Mouse (Mus musculus): Measurements from ENCODE around the gene Plxnb3. TPM values are rescaled to one million over a fixed set of nuclear protein-coding genes. Genes with fewer than 3 reads are reported as not detected.

Plxnb3 gene
- total RNA-seq, 2 experiments from 2014 or later: 0.57 TPM; not detected in 1

GRCm38 (mm10) chrX:73774802-73775483, 18.1 kb downstream of the Plxnb3 start:
- ATAC-seq (replicated peaks; ENCODE audit: poor library complexity, severe bottlenecking): no peak

GRCm38 (mm10) chrX:73782227-73782626, 25.3 kb downstream of the Plxnb3 start:
- ATAC-seq (replicated peaks; ENCODE audit: poor library complexity, severe bottlenecking): no peak

GRCm38 (mm10) chrX:73785666-73786065, 28.8 kb downstream of the Plxnb3 start:
- ATAC-seq (replicated peaks; ENCODE audit: poor library complexity, severe bottlenecking): no peak

GRCm38 (mm10) chrX:73786364-73787224, 29.7 kb downstream of the Plxnb3 start, which contains the start of the genes Idh3g and Ssr4:
Idh3g (minus strand) TSS chrX:73786897.
Ssr4 (plus strand) TSS chrX:73787028.
- ATAC-seq (replicated peaks; ENCODE audit: poor library complexity, severe bottlenecking): peak; percentile 88

GRCm38 (mm10) chrX:73787225-73787558, 30.3 kb downstream of the Plxnb3 start:
- no peak; the same call in 1 of the 2 replicates for ATAC-seq (replicated peaks; ENCODE audit: poor library complexity, severe bottlenecking)

GRCm38 (mm10) chrX:73788501-73788900, 31.6 kb downstream of the Plxnb3 start:
- ATAC-seq (replicated peaks; ENCODE audit: poor library complexity, severe bottlenecking): no peak

GRCm38 (mm10) chrX:73793039-73793438, 36.1 kb downstream of the Plxnb3 start:
- ATAC-seq (replicated peaks; ENCODE audit: poor library complexity, severe bottlenecking): no peak

GRCm38 (mm10) chrX:73793505-73793904, 36.6 kb downstream of the Plxnb3 start:
- no peak for ATAC-seq (replicated peaks; ENCODE audit: poor library complexity, severe bottlenecking)

- no peak for ATAC-seq (replicated peaks; ENCODE audit: poor library complexity, severe bottlenecking)
Measured at GRCm38 (mm10) chrX:73797511-73797910, 40.6 kb downstream of the Plxnb3 start.

- peak; percentile 94 for ATAC-seq (replicated peaks; ENCODE audit: poor library complexity, severe bottlenecking)
Measured at GRCm38 (mm10) chrX:73798502-73798901, 41.6 kb downstream of the Plxnb3 start.

- no peak for ATAC-seq (replicated peaks; ENCODE audit: poor library complexity, severe bottlenecking)
Measured at GRCm38 (mm10) chrX:73805814-73806213, 48.9 kb downstream of the Plxnb3 start.

- no peak for ATAC-seq (replicated peaks; ENCODE audit: poor library complexity, severe bottlenecking)
Measured at GRCm38 (mm10) chrX:73815072-73815471, 58.2 kb downstream of the Plxnb3 start.

- peak; percentile 95 for ATAC-seq (replicated peaks; ENCODE audit: poor library complexity, severe bottlenecking)
Measured at GRCm38 (mm10) chrX:73816596-73817314, 59.9 kb downstream of the Plxnb3 start.

Other genes starting within 250 kb of the Plxnb3 start
- 0.26 and 0.41 TPM in 2 replicates for gene Dusp9, start 117.7 kb upstream of the Plxnb3 start, total RNA-seq (2014; fragmentation: Nextera tagmentation)
- 0.30 and 0.88 TPM in 2 replicates for gene Dusp9, start 117.7 kb upstream of the Plxnb3 start, total RNA-seq (2017)
- 2.5 TPM in 1 of 2 replicates, not detected in the other for gene Pnck, start 97.0 kb upstream of the Plxnb3 start, total RNA-seq (2014; fragmentation: Nextera tagmentation)
- not detected in 2 replicates for gene Pnck, start 97.0 kb upstream of the Plxnb3 start, total RNA-seq (2017)
- 1.1 TPM in 1 of 2 replicates, not detected in the other for gene Slc6a8, start 83.9 kb upstream of the Plxnb3 start, total RNA-seq (2014; fragmentation: Nextera tagmentation)
- not detected in 2 replicates for gene Slc6a8, start 83.9 kb upstream of the Plxnb3 start, total RNA-seq (2017)
- 127 and 157 TPM in 2 replicates for gene Bcap31, start 40.9 kb upstream of the Plxnb3 start, total RNA-seq (2014; fragmentation: Nextera tagmentation)
- 255 and 292 TPM in 2 replicates for gene Bcap31, start 40.9 kb upstream of the Plxnb3 start, total RNA-seq (2017)
- gene Abcd1, start 40.5 kb upstream of the Plxnb3 start, total RNA-seq (2014; fragmentation: Nextera tagmentation): 61.0 and 61.6 TPM in 2 replicates
- 19.5 and 26.1 TPM in 2 replicates for gene Abcd1, start 40.5 kb upstream of the Plxnb3 start, total RNA-seq (2017)
- gene Srpk3, start 17.3 kb downstream of the Plxnb3 start, total RNA-seq (2014; fragmentation: Nextera tagmentation): not detected in 2 replicates
- not detected in 2 replicates for gene Srpk3, start 17.3 kb downstream of the Plxnb3 start, total RNA-seq (2017)
- 290 and 324 TPM in 2 replicates for gene Idh3g, start 29.8 kb downstream of the Plxnb3 start, total RNA-seq (2014; fragmentation: Nextera tagmentation)
- 213 and 240 TPM in 2 replicates for gene Idh3g, start 29.8 kb downstream of the Plxnb3 start, total RNA-seq (2017)
- gene Ssr4, start 29.9 kb downstream of the Plxnb3 start, total RNA-seq (2014; fragmentation: Nextera tagmentation): 623 and 635 TPM in 2 replicates
- gene Ssr4, start 29.9 kb downstream of the Plxnb3 start, total RNA-seq (2017): 345 and 370 TPM in 2 replicates
- gene Pdzd4, start 67.9 kb downstream of the Plxnb3 start, total RNA-seq (2014; fragmentation: Nextera tagmentation): 0.58 and 2.6 TPM in 2 replicates
- 0.90 and 1.4 TPM in 2 replicates for gene Pdzd4, start 67.9 kb downstream of the Plxnb3 start, total RNA-seq (2017)
- not detected in 2 replicates for gene Avpr2, start 135.0 kb downstream of the Plxnb3 start, total RNA-seq (2014; fragmentation: Nextera tagmentation)
- 0.09 TPM in 1 of 2 replicates, not detected in the other for gene Avpr2, start 135.0 kb downstream of the Plxnb3 start, total RNA-seq (2017)
- gene L1cam, start 139.0 kb downstream of the Plxnb3 start, total RNA-seq (2014; fragmentation: Nextera tagmentation): 0.11 and 0.13 TPM in 2 replicates
- 0.26 and 1.6 TPM in 2 replicates for gene L1cam, start 139.0 kb downstream of the Plxnb3 start, total RNA-seq (2017)
- gene Arhgap4, start 164.8 kb downstream of the Plxnb3 start, total RNA-seq (2014; fragmentation: Nextera tagmentation): 45.1 and 49.1 TPM in 2 replicates
- 26.4 and 36.3 TPM in 2 replicates for gene Arhgap4, start 164.8 kb downstream of the Plxnb3 start, total RNA-seq (2017)
- 159 and 179 TPM in 2 replicates for gene Naa10, start 164.9 kb downstream of the Plxnb3 start, total RNA-seq (2014; fragmentation: Nextera tagmentation)
- 155 and 215 TPM in 2 replicates for gene Naa10, start 164.9 kb downstream of the Plxnb3 start, total RNA-seq (2017)
- 24.5 and 60.3 TPM in 2 replicates for gene Renbp, start 173.8 kb downstream of the Plxnb3 start, total RNA-seq (2014; fragmentation: Nextera tagmentation)
- 13.6 and 24.3 TPM in 2 replicates for gene Renbp, start 173.8 kb downstream of the Plxnb3 start, total RNA-seq (2017)
- gene Hcfc1, start 209.3 kb downstream of the Plxnb3 start, total RNA-seq (2014; fragmentation: Nextera tagmentation): 114 and 140 TPM in 2 replicates
- 55.5 and 63.3 TPM in 2 replicates for gene Hcfc1, start 209.3 kb downstream of the Plxnb3 start, total RNA-seq (2017)